Mouse (Mus musculus) cerebellum, postnatal 36 days (tissue): ENCODE measurements around the gene Ptges3l.
"Not testable (repeated sequence)": the region's sequence is repeated elsewhere in the genome, so short reads cannot be mapped to it uniquely, and the experiment has no call there.

Experiments used
- DNase-seq, 2 experiments: peaks; one replicate each; pipeline ENCODE4 v3.0.0; 2021 to 2022; ENCODE audit warnings: mixed read lengths in 2 of 2

Ptges3l gene

DNA sequence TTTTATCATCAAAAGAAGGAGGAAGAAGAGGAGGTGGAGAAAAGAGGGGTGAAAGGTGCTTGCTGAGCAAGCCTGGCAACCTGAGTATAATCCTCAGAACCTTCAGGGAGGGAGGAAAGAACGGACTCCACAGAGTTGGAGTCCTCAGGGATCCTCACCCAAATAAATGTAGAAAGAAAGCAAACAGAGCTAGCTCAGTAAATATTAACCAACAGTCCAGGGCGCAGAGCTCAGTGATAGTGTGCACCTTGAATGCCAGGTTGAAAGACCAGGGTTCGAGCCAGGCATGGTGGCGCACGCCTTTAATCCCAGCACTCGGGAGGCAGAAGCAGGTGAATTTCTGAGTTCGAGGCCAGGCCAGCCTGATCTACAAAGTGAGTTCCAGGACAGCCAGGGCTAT is 30.5 kb upstream of the Ptges3l start:
- no peak for DNase-seq

DNA sequence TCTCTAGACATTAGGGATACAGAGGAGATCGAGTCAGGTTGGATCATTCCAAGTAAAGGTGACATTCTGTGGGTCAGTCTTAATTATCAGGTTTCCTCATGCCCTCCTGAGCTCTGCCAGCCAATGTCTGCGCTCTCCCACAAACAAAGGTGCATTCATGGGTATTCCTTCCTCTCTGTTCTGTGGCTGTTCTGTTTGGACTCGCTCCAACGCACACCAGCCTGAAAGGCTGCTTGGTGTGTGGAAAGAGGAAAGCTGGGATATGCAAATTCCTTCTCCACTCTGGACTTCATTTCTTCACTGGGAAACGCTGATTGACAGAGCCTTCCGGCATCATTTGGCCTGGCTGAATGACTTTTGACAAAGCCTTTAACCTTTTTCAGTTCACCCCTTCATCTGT is 29.6 kb upstream of the Ptges3l start:
- no peak for DNase-seq

DNA sequence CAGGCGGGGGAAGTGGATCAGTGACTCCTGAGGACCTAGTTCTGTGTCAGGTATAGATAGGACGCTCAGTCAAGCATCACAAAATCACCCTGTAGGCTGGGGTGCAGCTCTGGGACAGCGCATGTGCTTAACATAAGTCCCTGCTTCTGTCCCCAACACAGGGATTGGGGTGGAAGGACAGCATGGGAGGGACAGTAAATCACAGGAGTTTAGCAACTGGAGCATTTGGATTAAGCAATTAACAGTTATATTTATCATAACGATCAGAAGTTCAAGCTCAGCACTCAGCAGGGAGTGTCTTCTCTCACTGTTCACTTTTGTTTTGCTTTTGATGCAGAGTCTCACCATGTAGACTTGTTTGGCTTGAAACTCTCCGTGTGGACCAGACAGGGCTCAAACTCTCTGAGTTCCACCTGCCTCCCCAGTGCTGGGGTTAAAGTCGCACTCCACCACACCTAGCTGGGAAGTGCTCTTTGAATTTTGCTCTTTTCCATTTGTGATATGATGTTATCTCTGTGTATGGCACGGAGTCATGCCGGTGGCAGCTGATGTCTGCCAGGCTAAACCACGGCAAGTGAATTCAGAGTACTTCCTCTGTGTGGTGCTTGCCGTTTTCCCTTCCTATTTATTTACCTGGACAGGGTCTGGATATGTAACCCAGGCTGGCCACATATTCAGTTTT is 27.1 kb upstream of the Ptges3l start:
- DNase-seq = no peak

DNA sequence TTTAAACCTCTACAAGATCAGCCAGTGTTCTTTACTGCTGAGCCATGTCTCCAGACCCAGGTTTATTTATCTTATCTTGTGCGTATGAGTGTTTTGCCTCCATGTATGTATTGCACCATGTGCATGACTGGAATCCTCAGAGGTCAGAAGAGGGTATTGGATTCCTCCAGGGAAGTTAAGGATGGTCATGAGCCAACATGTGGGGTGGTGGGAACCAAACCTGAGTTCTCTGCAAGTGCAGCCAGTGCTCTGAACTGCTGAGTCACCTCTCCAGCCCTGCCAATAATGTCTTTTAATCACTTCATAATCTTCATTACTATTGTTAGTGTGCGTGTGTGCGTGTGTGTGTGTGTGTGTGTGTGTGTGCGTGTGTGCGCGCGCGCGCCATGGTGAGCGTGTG is 26.4 kb upstream of the Ptges3l start:
- DNase-seq = no peak

DNA sequence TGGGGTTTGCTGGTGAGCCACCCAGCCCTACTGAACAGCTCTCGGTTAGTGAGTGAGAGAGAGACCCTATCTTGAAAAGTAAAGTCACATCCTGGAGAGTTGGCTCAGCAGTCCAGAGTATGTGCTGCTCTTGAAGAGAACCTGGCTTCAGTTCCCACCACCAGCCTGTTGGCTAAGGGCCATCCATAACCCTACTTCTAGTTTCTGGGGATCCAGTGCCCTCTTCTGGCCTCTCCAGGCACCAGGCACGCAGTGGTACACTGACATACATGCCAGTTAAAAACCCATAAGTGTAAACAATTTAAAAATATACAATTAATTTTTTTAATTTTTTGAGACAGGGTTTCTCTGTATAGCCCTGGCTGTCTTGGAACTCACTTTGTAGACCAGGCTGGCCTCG is 25.3 kb upstream of the Ptges3l start:
- no peak for DNase-seq

DNA sequence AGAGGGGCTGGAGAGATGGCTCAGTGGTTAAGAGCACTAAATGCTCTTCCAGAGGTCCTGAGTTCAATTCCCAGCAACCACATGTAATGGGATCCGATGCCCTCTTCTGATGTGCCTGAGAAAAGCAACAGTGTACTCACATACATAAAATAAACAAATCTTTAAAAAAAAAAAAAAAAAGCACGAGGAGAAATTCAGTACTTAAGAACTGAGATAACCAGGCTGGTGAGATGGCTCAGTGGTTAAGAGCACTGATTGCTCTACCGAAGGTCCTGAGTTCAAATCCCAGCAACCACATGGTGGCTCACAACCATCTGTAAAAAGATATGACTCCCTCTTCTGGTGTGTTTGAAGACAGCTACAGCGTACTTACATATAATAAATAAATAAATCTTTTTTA is 24.5 kb upstream of the Ptges3l start:
- not testable (repeated sequence) for DNase-seq

DNA sequence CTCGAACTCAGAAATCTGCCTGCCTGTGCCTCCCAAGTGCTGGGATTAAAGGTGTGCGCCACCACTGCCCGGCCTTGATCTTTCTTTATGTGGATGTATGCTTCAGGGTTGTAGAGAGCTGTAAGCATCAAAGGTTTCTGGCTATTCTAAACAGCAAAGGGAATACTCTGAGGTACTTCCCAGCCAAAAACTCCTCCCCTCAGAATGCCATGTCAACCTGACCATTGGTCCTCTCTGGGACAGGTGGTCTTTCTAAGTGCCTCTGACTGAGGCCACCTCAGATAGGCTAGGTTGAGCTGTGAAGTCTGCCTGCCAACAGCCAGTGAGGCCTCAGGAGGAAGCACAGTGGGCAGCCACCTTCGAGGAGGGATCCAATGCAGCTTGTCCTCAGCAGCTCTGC is 23.8 kb upstream of the Ptges3l start:
- DNase-seq = no peak

DNA sequence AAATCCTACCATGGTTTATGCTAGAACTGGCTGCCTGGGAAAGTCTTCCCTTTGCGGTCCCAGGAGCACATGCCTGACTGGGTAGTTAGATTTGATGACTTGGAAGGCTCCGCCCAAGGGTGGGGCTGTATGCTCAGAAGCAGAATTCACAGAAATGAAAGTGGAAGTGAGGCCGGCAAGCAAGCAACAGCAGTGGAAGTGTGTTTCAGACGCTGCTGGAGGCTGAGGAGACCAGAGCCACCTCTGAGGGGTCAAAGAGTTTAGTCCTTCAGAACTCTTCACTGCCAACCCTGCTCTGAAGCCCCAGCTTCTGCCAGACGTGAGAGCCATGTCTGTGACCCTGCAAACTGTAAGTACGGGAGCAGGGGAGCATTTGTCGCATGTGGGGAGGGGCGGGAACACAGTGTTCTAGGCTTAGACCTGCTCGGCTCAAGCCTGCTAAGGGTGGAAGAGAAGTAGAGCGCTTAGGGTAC is 23.2 kb upstream of the Ptges3l start, which contains the start of gene Ifi35:
Gene Ifi35, plus strand, starts transcription at position 134 of the 473 bp plus-strand sequence.
- DNase-seq = no peak

DNA sequence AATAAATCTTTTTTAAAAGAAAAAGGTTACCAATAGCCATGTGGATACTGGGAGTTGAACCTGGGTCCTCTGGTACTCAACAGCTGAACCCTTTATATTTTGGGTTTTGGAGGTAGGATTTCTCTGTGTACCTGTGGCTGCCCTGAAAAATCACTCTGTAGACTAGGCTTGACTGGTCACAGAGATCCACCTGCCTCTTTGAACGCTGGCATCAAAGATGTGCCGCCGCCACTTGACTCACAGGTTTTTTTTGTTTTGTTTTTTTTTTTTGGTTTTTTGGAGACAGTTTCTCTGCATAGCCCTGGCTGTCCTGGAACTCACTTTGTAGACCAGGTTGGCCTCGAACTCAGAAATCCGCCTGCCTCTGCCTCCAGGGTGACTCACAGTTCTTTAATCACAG is 22.7 kb upstream of the Ptges3l start:
- no peak for DNase-seq

DNA sequence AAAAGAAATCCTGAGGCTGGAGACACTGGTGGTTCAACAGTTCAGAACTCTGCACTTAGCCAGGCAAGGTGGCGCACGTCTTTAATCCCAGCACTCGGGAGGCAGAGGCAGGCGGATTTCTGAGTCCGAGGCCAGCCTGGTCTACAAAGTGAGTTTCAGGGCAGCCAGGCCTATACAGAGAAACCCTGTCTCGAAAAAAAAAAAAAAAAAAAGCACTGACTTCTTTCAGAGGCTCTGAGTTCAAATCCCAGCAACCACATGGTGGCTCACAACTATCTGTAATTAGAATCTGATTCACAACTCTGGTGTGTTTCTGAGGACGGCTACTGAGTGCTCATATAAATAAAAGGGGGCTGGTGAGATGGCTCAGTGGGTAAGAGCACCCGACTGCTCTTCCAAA is 21.7 kb upstream of the Ptges3l start:
- DNase-seq = not testable (repeated sequence)

DNA sequence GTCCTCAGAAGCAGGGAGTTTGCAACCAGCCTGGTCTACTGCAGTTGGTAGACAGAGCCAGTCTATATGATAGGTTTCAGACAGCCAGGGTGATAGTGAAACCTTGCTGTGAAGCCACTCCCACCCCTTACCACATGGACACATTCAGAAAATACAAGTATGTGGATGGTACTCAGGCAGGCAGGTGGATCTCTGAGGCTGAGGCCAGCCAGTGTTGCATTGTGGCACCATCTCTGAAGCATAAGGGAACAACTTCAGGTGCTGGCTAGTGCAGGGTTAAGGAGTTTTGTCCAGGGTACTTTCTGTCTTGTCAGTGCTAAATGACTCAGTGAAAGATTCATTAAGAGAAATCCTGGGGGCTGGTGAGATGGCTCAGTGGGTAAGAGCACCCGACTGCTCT is 21.2 kb upstream of the Ptges3l start:
- no peak for DNase-seq

DNA sequence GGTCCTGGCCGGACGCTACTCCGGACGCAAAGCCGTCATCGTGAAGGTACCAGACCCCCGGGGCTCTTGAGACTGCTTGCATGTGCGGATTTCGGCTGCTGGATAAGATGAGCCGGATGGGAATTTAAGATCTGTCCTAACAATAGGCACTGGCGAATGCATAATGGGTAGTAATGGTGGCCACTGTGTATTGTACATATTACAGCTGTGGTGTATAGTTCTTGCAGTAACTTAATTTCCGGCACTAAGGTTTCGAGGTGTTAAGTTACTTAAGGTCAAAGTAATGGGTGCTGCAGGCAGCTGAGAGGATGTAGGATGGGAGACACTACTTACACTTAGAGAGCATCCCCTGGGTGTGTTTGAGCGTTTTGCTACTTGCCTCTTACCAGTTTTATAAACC is 17.6 kb upstream of the Ptges3l start:
- no peak for DNase-seq

DNA sequence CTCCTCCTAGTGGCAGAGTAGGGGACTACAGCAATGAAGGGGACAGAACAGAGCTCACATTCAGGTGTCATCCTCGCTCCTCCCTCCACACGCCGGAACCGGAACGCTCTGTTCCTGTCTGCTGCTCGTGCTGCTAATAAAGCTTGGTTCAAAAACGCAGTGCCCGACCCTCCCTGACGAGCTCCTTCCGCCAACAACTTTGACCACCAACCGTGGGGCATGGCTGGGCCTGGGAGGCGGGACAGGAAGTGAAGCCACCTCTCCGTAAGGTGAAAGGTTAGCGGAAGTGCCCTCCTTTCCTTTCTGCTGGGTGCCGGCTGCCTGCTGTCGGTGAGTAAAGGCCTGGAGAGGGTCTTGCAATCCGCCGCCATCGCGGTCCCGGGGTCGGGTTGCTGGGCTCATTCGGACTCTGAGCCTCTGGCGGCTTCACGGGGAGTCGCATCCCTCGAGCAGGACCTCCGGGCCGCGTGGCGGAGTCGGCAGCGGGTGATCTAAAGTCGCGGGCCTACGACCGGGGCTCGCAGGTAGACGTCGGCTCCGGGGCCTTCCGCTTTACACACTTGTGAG is 17.1 kb upstream of the Ptges3l start, which contains the start of gene Rpl27:
Gene Rpl27, plus strand, starts transcription at position 172 of the 567 bp plus-strand sequence.
- DNase-seq = peak; percentile 97 to 98

DNA sequence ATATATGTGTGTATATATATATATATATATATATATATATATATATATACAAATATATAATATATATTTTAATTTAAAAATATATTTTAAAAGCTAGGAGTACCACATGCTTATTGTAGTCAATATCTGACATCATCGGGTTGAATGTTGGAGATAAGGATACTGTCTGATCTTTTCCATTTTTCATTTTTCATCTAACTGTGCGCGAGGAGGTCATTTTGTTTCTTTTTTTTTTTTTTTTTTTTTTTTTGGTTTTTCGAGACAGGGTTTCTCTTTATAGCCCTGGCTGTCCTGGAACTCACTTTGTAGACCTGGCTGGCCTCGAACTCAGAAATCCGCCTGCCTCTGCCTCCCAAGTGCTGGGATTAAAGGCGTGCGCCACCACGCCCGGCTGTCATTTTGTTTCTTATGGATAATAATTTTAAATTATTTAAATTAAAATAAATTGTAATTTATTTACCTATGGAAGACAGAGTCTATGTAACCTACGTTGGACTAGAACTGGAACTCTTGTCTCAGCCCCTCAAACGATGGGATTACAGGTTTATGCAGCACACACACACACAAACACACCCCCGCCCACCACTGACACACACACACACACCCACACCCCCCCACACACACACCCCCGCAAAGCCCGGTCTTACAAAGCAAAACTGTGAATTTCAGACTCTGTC is 16.5 kb upstream of the Ptges3l start:
- DNase-seq = not testable (repeated sequence)

DNA sequence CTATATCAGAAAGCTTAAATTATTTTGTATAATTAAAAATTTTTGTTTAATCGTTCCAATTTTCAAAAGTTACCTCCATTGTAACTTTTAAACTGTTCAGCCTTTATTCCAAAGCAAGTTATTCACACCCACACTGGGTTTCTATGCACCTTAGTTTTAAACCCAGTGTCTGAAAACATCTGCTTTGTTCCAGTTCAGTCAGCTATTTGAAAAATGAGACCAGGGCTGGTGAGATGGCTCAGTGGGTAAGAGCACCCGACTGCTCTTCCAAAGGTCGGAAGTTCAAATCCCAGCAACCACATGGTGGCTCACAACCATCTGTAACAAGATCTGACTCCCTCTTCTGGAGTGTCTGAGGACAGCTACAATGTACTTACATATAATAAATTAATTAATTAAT is 12.9 kb upstream of the Ptges3l start:
- not testable (repeated sequence) for DNase-seq

DNA sequence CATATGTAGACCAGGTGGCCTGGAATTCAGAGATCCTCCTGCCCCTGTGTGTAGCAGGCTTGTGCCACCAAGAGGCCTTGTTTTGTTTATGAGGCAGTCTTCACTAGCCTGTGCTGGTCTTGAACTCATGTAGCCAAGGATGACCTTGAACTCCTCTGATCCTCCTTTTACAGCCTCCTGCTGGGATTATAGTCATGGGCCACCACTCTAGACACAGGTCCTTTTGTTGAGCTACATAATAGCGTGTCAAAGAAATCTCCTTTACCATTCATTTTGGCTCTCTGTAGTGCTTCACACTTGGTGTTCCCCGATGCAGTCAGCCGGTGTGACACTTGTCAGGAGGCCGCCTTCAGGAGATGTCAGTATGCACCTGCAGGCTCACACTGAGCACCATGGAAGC is 11.8 kb upstream of the Ptges3l start:
- DNase-seq = no peak

DNA sequence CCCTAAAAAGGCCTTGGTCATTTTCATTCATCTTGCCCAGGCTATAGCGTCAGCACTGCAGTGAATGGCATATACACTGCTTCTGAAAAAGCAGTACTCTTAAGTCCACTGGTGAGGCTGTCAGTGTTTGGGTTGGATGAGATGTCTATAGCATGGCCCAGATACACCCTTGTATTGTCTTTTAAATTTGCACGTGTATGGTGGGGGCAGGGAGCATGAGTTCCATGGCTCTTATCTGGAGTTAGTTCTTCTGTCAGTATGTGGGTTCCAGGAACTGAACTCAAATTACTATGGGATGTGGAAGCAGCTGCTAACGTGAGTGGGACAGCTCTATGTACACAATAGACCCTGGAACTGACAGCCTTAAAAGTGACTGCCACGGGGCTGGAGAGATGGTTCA is 10.7 kb upstream of the Ptges3l start:
- no peak for DNase-seq

DNA sequence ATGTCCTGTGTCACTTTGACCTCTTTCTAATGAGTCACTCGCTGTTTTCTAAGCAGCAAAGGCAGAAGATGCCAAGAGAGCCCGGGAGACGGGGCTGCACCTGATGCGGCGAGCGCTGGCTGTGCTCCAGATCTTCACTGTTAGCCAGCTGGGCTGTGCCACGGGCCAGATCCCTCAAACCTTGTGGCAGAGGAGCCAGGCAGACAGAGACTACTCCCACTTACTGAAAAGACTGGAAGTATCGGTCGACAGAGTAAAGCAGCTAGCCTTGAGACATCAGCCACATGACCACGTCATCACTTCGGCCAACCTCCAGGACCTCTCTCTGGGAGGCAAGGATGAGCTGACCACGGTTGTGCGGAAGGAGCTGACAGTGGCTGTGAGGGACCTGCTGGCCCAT is 8.3 kb upstream of the Ptges3l start:
- peak; percentile 57 to 60 for DNase-seq

DNA sequence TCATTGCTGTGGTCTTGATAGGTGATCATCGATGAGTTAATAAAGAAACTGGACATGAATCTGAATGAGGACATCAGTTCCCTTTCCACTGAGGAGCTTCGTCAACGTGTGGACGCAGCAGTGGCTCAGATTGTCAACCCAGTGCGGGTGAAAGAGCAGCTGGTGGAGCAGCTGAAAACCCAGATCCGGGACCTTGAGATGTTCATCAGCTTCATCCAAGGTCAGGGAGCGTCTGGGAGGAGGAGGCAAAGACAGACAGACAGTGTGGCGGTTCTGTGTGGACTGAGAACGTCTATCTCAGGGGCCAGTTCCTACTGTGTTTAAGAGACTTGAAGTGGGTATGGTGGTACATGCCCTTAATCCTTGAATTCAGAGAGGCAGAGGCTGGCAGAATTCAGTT is 6.2 kb upstream of the Ptges3l start:
- DNase-seq = no peak

DNA sequence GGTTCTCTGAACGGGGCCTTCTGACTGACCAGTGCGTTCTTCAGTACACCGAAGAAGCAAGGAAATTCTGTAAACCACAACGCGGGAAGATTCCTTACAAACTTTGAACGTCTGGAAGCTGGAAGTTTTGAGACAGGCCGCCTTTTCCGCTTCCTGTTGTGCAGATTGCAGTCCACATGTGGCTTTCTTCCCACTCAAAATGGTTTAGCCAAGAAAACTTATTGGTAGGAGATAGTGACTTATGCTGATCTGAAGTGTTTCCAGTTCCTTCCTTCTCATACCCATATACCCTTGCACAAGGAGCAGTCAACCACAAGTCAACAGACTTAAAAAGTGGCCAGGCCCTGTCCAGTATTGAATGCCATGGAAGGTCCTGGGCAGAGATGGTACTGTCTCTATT is 1.0 kb upstream of the Ptges3l start:
- DNase-seq = no peak

DNA sequence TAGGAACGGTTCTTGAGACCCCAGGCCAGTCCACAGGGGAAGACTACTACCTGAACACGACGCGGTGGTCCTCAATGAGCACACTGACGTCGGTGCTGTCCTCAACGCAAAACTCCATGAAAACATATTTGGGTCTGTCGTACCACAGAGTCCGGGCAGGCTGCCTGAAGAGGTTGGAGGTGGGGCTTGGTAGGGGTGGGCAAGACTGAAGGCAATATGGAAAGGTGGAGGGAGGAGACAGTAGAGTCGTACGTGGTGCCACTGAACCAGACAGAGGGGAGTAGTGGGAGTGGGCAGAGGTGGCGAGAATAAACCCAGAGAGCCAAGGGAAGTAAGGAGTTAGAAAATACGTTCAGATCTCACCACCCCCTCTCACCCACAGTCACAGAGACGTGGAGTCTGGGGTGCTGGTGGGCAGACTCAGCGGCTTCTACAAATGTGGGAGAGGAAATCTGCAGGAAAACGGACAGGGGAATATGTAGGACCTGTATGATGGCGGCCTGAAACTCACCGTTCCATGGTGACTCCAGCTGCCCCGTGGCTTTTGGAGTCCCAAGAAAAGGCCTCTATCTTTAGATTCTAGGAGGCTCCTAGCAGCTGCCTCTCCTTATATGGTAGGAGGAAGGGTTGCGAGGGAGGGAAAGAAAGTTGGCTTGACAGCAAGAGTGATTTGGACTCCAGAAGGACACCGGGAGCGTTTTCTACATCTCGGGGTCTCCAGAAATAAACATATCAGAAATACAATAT is 855 bp downstream of the Ptges3l start, which contains the start of gene Gm27029:
Gene Gm27029, minus strand, starts transcription at position 692 of the 747 bp plus-strand sequence.
- DNase-seq = peak in 1 of 2 experiments; percentile 23

DNA sequence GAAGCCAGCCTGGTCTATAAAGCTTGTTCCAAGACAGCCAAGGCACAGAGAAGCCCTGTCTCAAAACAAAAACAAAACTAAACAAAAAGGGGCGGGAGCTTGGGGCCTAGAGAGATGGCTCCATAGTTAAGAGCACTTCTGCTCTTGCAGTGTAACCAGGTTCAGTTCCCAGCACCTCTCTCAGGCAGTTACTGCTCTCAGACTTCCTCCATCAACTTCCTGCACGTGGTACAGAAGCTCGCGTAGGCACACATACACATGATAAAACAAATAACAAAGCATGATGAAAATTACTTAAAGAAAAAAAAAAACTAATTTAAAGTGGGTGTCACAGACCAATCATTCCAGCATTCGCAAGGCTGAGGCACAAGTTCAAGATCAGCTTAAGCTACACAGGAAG is 5.0 kb downstream of the Ptges3l start:
- DNase-seq = no peak

DNA sequence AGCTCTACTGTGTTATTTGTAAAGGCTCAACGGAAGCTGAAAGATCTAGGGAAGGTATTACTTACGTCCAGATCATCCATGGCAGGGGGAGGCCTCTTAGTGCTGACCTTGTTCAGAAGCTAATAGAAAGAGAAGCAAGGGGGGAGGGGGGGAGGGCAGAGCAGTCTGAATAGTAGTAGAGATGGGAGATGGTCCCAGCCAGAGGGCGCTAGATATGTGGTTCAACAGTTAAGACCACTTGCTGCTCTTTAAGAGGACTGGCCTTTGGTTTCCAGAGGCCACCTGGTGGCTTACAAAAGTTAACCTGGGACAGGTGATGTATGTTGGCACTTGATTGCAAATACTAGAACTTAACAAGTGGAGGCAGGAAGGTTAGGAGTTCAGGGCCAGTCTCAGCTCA is 5.5 kb downstream of the Ptges3l start:
- DNase-seq = no peak
